ENCODE assay signal across 12 mouse cellular contexts in genomic region chr16:85749335-85749734, GRCm38 (mm10). TPM values are rescaled to one million over a fixed set of nuclear protein-coding genes. Genes with fewer than 3 reads are reported as not detected.
DNase-seq lines count a peak whose midpoint lies in the region; ATAC-seq lines count a peak whose summit lies in the region.
"Had no signal": no experiment of that assay in that cellular context is flagged by ENCODE, and none has a peak within 500 bp of the region (broad histone marks: within the 10 kb centered on the region; RNA-seq: fewer than 3 reads in every experiment).

No protein-coding gene starts in this region.

- no peak overlapping the region for H3K9ac ChIP-seq in midbrain, embryonic 11.5 days (ENCODE audit: low read length)
- H3K9ac ChIP-seq: limb, embryonic 15.5 days had no signal

- no peak overlapping the region for H3K4me2 ChIP-seq in midbrain, embryonic 11.5 days
- H3K4me2 ChIP-seq: limb, embryonic 15.5 days had no signal

- peak; percentile 10 for DNase-seq in midbrain, embryonic 11.5 days (ENCODE audit: low spot score, missing footprints)
- DNase-seq in midbrain, embryonic 10.5 days (ENCODE audit: low spot score): no peak
- peak; percentile 70 to 78 for DNase-seq in heart, adult 18-20 months
- peak; percentile 62 to 70 for DNase-seq in heart, postnatal 10 days
- peak; percentile 68 for DNase-seq in lung, postnatal 36 days
- no peak for DNase-seq in spleen, adult 18-20 months
- DNase-seq in kidney, postnatal 4 days: no peak
- DNase-seq in ovary, postnatal 14 days (ENCODE audit: low spot score): no peak
- DNase-seq: cerebellum, postnatal 36 days had no signal

- ATAC-seq in midbrain, embryonic 11.5 days (ENCODE audit: low FRiP score): no peak

- H3K27ac ChIP-seq in midbrain, embryonic 11.5 days (ENCODE audit: low read depth, low read length): no peak overlapping the region
- H3K27ac ChIP-seq in midbrain, embryonic 10.5 days (replicated peaks): no peak overlapping the region
- H3K27ac ChIP-seq: limb, embryonic 15.5 days had no signal

- no peaks in the 10 kb centered on the region for H3K36me3 ChIP-seq in midbrain, embryonic 11.5 days (ENCODE audit: control insufficient read depth, insufficient read depth, low read length)
- no peaks in the 10 kb centered on the region for H3K36me3 ChIP-seq in midbrain, embryonic 10.5 days
- H3K36me3 ChIP-seq: limb, embryonic 15.5 days had no signal

- H3K27me3 ChIP-seq in midbrain, embryonic 11.5 days (ENCODE audit: control insufficient read depth, insufficient read depth, low read length): no peaks in the 10 kb centered on the region
- H3K27me3 ChIP-seq in midbrain, embryonic 10.5 days (ENCODE audit: low read depth, poor library complexity, severe bottlenecking): no peaks in the 10 kb centered on the region
- H3K27me3 ChIP-seq: CH12.LX; limb, embryonic 15.5 days had no signal

- intact Hi-C loops in heart, postnatal 10 days (cut with DNase I): no loop called here

- no peaks in the 10 kb centered on the region for H3K9me3 ChIP-seq in midbrain, embryonic 11.5 days (ENCODE audit: control insufficient read depth, low read length)
- H3K9me3 ChIP-seq in midbrain, embryonic 10.5 days (replicated peaks): no peaks in the 10 kb centered on the region
- H3K9me3 ChIP-seq: limb, embryonic 15.5 days had no signal

- H3K4me1 ChIP-seq in midbrain, embryonic 11.5 days (ENCODE audit: control insufficient read depth, insufficient read depth, low read length): no peaks in the 10 kb centered on the region
- no peaks in the 10 kb centered on the region for H3K4me1 ChIP-seq in midbrain, embryonic 10.5 days

- WGBS in midbrain, embryonic 11.5 days: 58% methylated on average over 6 of the region's 6 CpGs
- WGBS in midbrain, embryonic 10.5 days: 66% methylated on average over 6 of the region's 6 CpGs

- no peak overlapping the region for H3K4me3 ChIP-seq in midbrain, embryonic 11.5 days (ENCODE audit: low read depth, low read length)
- no peak overlapping the region for H3K4me3 ChIP-seq in midbrain, embryonic 10.5 days
- H3K4me3 ChIP-seq: limb, embryonic 15.5 days had no signal

RNA-seq across cellular contexts. Expression of gene Adamts1, which starts 53.6 kb away (rescaled TPM):
- 9.4 and 9.7 TPM in 2 replicates for polyA plus RNA-seq in midbrain, embryonic 11.5 days (2014; fragmentation: Nextera tagmentation; extraction: Ambion mirVana)
- polyA plus RNA-seq in midbrain, embryonic 10.5 days (2016; fragmentation: Nextera tagmentation; extraction: Ambion mirVana): 15.2 and 17.7 TPM in 2 replicates
- total RNA-seq in heart, adult 18-20 months (2021): 10 to 100 TPM; 25.9 to 37.0 TPM
- total RNA-seq in heart, postnatal 10 days (2021): 10 to 100 TPM; 41.6 to 60.8 TPM
- total RNA-seq: CH12.LX; megakaryocyte progenitor cell, adult 5-6 weeks had no signal

Comparison
In these comparisons a context has a peak if more than half of its experiments do, and no peak if none do; other contexts are left out.
1. DNase-seq: peak in midbrain, embryonic 11.5 days (single experiment), heart, adult 18-20 months (2 of 2), heart, postnatal 10 days (2 of 2) and lung, postnatal 36 days (single experiment); none in midbrain, embryonic 10.5 days (single experiment), spleen, adult 18-20 months (0 of 2), kidney, postnatal 4 days (0 of 2) and ovary, postnatal 14 days (single experiment).